Mouse (Mus musculus): ENCODE results near the gene Prkca. TPM values are rescaled to one million over a fixed set of nuclear protein-coding genes. Genes with fewer than 3 reads are reported as not detected.

Prkca gene
- polyA plus RNA-seq, 1 experiment = 18.1 TPM

DNA sequence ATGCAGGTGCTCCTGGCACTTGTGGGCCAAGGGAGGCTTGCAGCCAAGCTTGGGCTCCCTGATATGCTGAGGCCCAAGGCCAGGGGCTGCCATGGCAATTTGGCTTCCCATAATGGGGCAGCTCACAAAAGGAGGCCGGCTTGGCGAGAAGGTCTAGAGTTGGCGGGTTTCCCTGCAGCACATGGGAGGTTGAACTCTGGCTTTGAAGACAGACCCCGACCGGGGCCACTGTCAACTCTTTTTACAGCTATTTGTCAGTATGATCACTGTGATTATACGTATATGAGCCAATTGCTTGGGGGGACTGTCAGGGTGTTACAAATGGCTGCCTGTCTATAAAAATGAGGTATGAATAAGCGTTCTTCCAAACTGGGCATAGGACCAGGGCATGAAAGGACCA lies 378.3 kb downstream of the Prkca start:
- Histone ChIP-seq H3K27me3 (ENCODE audit: control insufficient read depth, insufficient read depth, insufficient read length) (no peaks in the 10 kb centered on the region), H3ac (ENCODE audit: control insufficient read depth, insufficient read length, low read depth) (no peak overlapping the region), H3K79me2 (ENCODE audit: control insufficient read depth, insufficient read depth) (no peaks in the 10 kb centered on the region), H3K4me3 (ENCODE audit: insufficient read depth, poor library complexity, severe bottlenecking) (no peak overlapping the region), H3K79me3 (ENCODE audit: low read depth) (no peaks in the 10 kb centered on the region), H3K36me3 (ENCODE audit: control insufficient read depth, insufficient read depth) (peaks cover 19% of the 10 kb centered on the region)
- TF ChIP-seq MAX (IDR thresholded peaks at IDR 0.05) = no peak
- TF ChIP-seq MYOD1 (IDR thresholded peaks at IDR 0.05; ENCODE audit: control insufficient read depth, insufficient read length, low read depth) = no peak
- no peak for TF ChIP-seq FOSL1 (IDR thresholded peaks at IDR 0.05; ENCODE audit: insufficient read depth, low read length, poor library complexity, severe bottlenecking)
- no peak for TF ChIP-seq CEBPB (IDR thresholded peaks at IDR 0.05; ENCODE audit: low read depth)
- no peak for TF ChIP-seq USF1 (IDR thresholded peaks at IDR 0.05; ENCODE audit: low read depth)
- TF ChIP-seq MYOG (IDR thresholded peaks at IDR 0.05; ENCODE audit: control insufficient read depth, extremely low read depth, insufficient read length) = no peak
- no peak for TF ChIP-seq CTCF (IDR thresholded peaks at IDR 0.05; ENCODE audit: control insufficient read depth, insufficient read depth, insufficient read length)

DNA sequence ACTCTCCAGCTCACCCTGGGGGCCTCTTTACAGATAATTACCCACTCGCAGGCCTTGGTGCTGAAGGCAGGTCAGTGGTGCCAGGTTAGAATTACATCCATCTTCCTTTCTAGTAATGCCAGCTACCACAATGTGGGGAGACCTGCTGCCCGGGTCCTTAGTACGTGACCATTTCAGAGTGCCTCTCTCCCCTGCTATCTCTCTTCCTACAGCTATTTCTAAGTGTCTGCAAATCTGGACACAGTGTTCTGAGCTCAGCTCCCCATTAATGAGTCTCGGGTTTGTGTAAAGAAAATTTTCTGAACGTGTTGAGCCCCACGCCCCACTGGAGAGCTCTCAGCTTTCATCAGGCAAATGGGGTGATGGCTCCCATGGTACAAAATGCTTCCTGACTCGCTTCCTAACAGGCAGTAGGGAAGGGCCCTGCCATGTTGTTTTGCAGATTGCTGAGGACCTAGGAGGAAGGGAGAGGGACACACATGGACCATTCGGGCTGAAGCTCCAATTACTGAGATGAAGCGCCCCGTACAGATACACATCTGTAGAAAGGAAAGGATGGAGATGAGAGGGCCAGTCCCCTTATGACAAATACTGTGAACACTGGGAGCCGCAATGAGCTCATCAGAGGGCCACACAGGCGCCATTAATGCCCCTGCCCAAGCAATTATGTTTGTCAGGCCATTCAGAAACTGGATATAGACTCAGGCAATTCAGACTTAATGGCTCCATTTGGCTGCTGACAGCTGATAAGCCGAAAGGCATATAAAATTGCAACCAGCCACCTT lies 386.0 kb downstream of the Prkca start:
- Histone ChIP-seq H3K79me2 (ENCODE audit: control insufficient read depth, insufficient read depth) (no peaks in the 10 kb centered on the region), H3K79me3 (ENCODE audit: low read depth) (no peaks in the 10 kb centered on the region), H3K4me3 (ENCODE audit: insufficient read depth, poor library complexity, severe bottlenecking) (no peak overlapping the region), H3ac (ENCODE audit: control insufficient read depth, insufficient read length, low read depth) (no peak overlapping the region), H3K27me3 (ENCODE audit: control insufficient read depth, insufficient read depth, insufficient read length) (no peaks in the 10 kb centered on the region), H3K36me3 (ENCODE audit: control insufficient read depth, insufficient read depth) (peaks cover 35% of the 10 kb centered on the region)
- TF ChIP-seq MYOD1 (IDR thresholded peaks at IDR 0.05; ENCODE audit: control insufficient read depth, insufficient read length, low read depth) (no peak), MYOG (IDR thresholded peaks at IDR 0.05; ENCODE audit: control insufficient read depth, extremely low read depth, insufficient read length) (no peak), CEBPB (IDR thresholded peaks at IDR 0.05; ENCODE audit: low read depth) (no peak), FOSL1 (IDR thresholded peaks at IDR 0.05; ENCODE audit: insufficient read depth, low read length, poor library complexity, severe bottlenecking) (no peak), MAX (IDR thresholded peaks at IDR 0.05) (no peak), USF1 (IDR thresholded peaks at IDR 0.05; ENCODE audit: low read depth) (no peak)

DNA sequence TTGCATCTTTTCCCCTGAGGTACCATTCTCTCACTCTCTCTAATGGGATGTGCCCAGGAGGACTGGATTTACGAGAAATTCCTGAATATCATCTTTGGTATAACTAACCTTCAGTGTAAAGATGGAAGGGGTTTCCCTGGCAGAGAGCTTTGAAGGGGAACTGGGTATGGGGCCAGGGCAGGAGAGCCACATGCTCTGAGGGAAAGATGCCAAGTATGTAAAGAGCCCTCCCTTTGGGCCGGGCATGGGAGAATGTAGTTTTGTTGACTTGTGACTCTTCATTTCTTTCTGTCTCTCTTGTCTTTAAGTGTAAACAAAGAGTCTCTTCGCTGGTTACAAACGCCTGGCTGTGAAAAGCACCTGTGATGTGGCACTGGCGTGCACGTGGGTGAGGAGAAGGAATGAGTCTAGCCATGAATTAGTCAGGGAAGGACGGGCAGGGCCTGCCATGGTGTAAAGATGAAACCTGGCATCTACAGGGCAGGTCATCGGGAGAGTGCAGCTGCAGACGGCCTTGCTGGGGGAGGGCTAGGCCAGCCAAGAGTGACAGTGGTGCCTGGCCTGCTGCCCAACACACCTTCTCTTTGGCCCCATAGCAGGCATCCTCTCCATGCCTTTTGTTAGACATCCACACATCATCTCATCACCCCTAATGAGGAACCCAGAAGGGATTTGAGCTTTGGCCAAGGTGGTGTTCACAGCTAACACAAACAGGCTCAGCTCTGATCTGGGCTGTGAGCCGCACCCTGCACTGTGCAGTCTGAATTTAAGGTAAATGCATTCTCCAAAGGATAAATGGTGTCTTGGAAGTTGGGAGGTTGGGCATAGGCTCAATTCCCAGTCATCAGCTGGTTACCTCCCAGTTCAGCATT lies 388.3 kb downstream of the Prkca start:
- TF ChIP-seq MYOD1 (IDR thresholded peaks at IDR 0.05; ENCODE audit: control insufficient read depth, insufficient read length, low read depth) (no peak), CTCF (IDR thresholded peaks at IDR 0.05; ENCODE audit: control insufficient read depth, insufficient read depth, insufficient read length) (no peak), CEBPB (IDR thresholded peaks at IDR 0.05; ENCODE audit: low read depth) (no peak), FOSL1 (IDR thresholded peaks at IDR 0.05; ENCODE audit: insufficient read depth, low read length, poor library complexity, severe bottlenecking) (no peak), USF1 (IDR thresholded peaks at IDR 0.05; ENCODE audit: low read depth) (no peak), MAX (IDR thresholded peaks at IDR 0.05) (no peak), MYOG (IDR thresholded peaks at IDR 0.05; ENCODE audit: control insufficient read depth, extremely low read depth, insufficient read length) (no peak)

DNA sequence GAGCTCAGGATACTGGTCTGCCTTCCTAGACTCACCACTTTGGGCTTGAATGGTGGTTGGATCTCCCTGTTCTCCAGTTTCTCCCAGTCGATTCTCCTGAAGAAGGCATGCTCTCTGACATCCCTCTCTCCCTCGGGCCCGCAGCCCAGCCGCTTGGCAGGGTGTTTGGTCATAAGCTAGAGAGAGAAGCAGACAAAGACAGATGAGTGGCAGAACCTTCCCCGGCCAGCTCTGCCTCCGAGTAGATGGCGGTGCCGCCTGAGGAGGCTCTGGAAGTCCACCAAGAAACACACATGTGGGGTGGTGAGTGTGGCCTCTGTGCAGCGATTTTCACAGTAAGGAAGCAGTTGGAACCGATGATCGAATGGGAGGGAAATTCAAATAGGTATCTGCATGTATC lies 392.3 kb downstream of the Prkca start:
- no peaks in the 10 kb centered on the region for H3K27me3 ChIP-seq (ENCODE audit: control insufficient read depth, insufficient read depth, insufficient read length)
- no peak overlapping the region for H3K4me3 ChIP-seq (ENCODE audit: insufficient read depth, poor library complexity, severe bottlenecking)
- no peaks in the 10 kb centered on the region for H3K79me3 ChIP-seq (ENCODE audit: low read depth)
- TF ChIP-seq CTCF (IDR thresholded peaks at IDR 0.05; ENCODE audit: control insufficient read depth, insufficient read depth, insufficient read length) (no peak), MYOG (IDR thresholded peaks at IDR 0.05; ENCODE audit: control insufficient read depth, extremely low read depth, insufficient read length) (no peak), MAX (IDR thresholded peaks at IDR 0.05) (no peak), FOSL1 (IDR thresholded peaks at IDR 0.05; ENCODE audit: insufficient read depth, low read length, poor library complexity, severe bottlenecking) (no peak), CEBPB (IDR thresholded peaks at IDR 0.05; ENCODE audit: low read depth) (no peak), MYOD1 (IDR thresholded peaks at IDR 0.05; ENCODE audit: control insufficient read depth, insufficient read length, low read depth) (no peak), USF1 (IDR thresholded peaks at IDR 0.05; ENCODE audit: low read depth) (no peak)
- H3K79me2 ChIP-seq (ENCODE audit: control insufficient read depth, insufficient read depth) = no peaks in the 10 kb centered on the region
- no peak overlapping the region for H3ac ChIP-seq (ENCODE audit: control insufficient read depth, insufficient read length, low read depth)
- H3K36me3 ChIP-seq (ENCODE audit: control insufficient read depth, insufficient read depth) = peaks cover 33% of the 10 kb centered on the region

More for the DNA sequence above, 388.3 kb downstream of the Prkca start:
- no peak overlapping the region for H3K4me3 ChIP-seq (ENCODE audit: insufficient read depth, poor library complexity, severe bottlenecking)
- no peak overlapping the region for H3ac ChIP-seq (ENCODE audit: control insufficient read depth, insufficient read length, low read depth)
- H3K36me3 ChIP-seq (ENCODE audit: control insufficient read depth, insufficient read depth) = peaks cover 38% of the 10 kb centered on the region
- no peaks in the 10 kb centered on the region for H3K79me2 ChIP-seq (ENCODE audit: control insufficient read depth, insufficient read depth)
- no peaks in the 10 kb centered on the region for H3K79me3 ChIP-seq (ENCODE audit: low read depth)
- H3K27me3 ChIP-seq (ENCODE audit: control insufficient read depth, insufficient read depth, insufficient read length) = no peaks in the 10 kb centered on the region

DNA sequence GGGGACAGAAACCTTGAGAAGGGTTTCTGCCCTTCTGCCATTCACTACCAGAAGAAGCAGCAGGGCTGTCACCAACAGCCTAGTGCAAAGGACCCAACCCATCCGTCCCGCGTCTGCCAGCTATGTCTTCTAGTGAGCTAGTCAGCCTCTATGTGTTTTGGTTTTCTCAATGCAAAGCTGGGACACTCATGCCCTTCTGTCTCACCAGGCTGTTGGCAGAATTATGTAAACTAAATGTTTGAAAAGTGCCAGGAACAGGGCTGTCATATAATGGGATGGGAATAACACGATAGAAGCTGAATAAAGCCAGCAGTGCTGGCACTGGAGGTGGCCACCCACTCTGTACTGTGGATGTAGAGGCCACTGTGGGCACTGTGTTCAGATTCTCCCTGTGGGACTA lies 393.1 kb downstream of the Prkca start:
- H3K4me3 ChIP-seq (ENCODE audit: insufficient read depth, poor library complexity, severe bottlenecking) = no peak overlapping the region
- peaks cover 38% of the 10 kb centered on the region for H3K36me3 ChIP-seq (ENCODE audit: control insufficient read depth, insufficient read depth)
- TF ChIP-seq FOSL1 (IDR thresholded peaks at IDR 0.05; ENCODE audit: insufficient read depth, low read length, poor library complexity, severe bottlenecking) (no peak), MYOD1 (IDR thresholded peaks at IDR 0.05; ENCODE audit: control insufficient read depth, insufficient read length, low read depth) (no peak), CTCF (IDR thresholded peaks at IDR 0.05; ENCODE audit: control insufficient read depth, insufficient read depth, insufficient read length) (no peak), MAX (IDR thresholded peaks at IDR 0.05) (no peak), CEBPB (IDR thresholded peaks at IDR 0.05; ENCODE audit: low read depth) (no peak), USF1 (IDR thresholded peaks at IDR 0.05; ENCODE audit: low read depth) (no peak), MYOG (IDR thresholded peaks at IDR 0.05; ENCODE audit: control insufficient read depth, extremely low read depth, insufficient read length) (no peak)
- no peaks in the 10 kb centered on the region for H3K27me3 ChIP-seq (ENCODE audit: control insufficient read depth, insufficient read depth, insufficient read length)
- no peaks in the 10 kb centered on the region for H3K79me2 ChIP-seq (ENCODE audit: control insufficient read depth, insufficient read depth)
- no peaks in the 10 kb centered on the region for H3K79me3 ChIP-seq (ENCODE audit: low read depth)
- H3ac ChIP-seq (ENCODE audit: control insufficient read depth, insufficient read length, low read depth) = no peak overlapping the region
